Mouse (Mus musculus): ENCODE results near the gene Dnlz.
"Not testable (repeated sequence)": the region's sequence is repeated elsewhere in the genome, so short reads cannot be mapped to it uniquely, and the experiment has no call there.

Gene Dnlz

DNA sequence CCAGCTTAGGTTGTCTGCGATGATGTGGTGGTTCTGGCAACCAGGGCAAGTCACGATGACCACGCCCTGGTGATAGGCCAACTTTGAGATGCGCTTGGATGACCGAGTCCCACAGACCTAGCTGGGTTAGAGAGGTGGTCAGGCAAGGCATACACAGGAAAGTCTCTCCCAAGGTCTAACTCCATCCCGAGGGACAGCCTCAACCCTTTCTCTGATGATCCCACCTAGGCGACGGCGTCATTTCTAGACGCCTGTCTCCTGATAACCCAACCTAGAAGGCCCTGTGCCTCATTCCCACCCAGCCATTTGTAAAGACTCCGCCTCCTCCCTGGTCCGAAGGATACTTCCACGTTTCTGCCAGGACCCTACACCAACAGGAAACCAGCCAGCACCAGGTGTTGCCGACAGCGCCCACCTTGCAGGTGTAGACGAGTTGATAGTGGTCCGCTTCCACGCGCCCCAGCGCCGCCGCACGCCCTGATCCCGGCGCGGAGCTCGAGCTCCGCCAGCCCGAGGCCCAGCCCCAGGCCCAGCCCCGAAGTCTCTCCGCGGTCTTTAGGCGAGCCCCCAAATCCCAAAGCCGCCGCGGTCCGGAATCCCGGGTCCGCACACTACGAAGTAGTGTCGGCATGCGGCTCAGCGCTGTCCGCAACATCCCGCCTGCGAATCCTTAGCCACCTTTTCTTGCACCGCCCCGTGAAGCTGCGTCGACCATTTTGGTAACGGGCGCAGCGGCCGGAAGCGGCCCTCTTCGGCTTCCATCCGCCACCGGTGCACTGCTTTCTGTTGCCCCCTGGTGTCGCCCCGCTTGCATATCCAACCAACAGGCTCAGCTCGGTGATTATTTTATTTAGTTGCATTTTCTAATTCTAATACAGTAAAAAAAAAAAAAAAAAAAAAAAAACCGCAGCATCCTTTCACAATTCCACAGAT, at the start of gene Dnlz:
Gene Dnlz (minus strand): TSS at position 753 of the 933 bp plus-strand sequence.
- peak; percentile 92 for DNase-seq (ENCODE audit: low spot score)

DNA sequence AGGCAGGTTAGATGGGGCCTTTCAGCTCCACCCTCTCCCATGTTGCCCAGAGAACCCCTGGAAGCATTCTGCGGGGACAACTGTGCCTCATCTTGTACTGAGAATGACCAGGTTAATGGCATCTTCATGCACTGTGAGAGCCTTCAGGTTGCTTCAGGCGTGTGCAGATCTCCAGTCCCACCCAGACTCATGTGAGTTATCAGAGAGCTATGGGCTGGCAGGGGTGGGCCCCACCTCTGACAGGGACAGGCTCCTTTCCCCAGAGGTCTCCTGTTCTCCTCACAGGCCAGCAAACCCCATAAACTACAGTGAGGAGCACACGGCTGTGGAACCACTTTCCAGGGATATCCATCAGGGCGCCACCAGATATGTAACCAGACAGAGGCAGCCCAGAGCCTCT, 49.1 kb upstream of the Dnlz start:
- no peak for DNase-seq (ENCODE audit: low spot score)

DNA sequence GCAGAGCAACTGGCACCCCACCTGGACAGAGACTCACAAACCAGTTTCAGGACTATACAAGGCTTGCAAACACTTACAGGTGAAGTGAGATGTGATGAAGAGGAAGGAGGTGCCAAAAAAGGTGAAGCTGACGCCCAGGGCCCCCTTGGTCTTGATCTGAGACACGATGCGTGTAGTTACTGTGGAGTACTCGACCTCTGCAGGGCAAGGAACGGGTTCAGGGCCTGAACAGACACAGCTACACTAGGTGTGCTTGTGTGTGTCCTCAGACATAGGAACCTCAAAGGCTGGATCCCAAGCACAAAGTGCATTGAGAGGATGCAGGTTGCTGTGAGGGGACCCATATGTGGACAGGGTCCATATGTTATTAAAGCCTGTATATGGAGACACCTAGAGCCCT, 48.4 kb upstream of the Dnlz start:
- no peak for DNase-seq (ENCODE audit: low spot score)

DNA sequence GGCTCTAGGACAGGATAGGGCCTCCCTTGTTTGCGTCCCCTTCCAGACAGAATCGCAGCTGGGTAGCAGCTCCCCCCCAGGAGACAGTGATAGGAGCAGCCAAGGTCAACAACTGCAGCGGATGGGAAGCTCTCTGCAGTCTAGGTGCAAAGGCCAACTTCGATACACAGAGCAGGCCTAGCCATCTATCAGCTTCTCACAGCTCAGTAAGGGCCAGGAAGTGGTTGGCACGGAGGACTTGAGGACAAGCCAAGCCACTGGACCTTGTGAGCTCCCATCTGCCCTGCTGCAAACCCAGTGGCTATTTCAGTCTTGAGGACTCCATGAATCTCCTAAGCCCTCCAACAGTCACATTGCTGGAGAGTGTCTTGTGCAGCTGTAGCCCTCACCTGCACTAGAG, 47.7 kb upstream of the Dnlz start:
- no peak for DNase-seq (ENCODE audit: low spot score)

DNA sequence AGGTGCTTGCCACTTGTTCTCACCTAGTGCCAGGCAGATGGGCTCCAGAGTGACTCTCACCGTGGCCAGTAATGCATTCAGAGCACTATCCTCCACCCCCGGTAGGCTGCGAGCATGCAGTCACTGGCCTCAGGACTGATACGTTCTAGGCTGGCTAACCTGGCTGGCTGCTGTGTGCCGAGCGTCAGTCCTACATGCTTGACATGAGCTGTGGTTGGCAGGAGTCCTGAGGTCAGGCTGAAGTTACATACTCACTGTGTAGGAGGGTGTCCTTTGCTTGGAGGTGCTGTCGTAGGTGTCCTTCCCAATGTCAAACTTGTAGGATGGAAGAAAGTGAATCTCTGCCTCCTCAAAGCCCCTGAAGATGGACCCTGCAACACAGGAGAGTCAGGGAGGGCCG, 47.1 kb upstream of the Dnlz start:
- no peak for DNase-seq (ENCODE audit: low spot score)

DNA sequence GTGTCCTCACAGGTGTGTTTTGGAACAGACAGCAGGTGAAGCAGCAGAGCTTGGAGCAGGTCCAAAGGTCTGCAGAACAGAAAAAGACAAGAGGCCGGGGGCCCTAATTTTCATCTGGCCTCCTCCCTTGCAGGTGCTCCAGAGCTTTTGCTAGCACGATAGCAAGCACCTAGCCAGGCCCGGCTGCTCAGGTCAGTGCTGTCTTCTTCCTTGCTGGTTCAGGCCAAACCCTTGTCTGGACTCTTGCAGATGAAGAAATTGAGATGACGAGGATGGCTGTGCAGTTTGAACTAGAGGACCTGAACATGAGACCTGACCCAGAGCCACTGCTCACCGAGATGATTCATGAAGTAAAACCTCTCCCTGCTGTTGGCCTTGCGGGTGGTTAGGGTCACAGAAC, 39.7 kb upstream of the Dnlz start:
- no peak for DNase-seq (ENCODE audit: low spot score)

DNA sequence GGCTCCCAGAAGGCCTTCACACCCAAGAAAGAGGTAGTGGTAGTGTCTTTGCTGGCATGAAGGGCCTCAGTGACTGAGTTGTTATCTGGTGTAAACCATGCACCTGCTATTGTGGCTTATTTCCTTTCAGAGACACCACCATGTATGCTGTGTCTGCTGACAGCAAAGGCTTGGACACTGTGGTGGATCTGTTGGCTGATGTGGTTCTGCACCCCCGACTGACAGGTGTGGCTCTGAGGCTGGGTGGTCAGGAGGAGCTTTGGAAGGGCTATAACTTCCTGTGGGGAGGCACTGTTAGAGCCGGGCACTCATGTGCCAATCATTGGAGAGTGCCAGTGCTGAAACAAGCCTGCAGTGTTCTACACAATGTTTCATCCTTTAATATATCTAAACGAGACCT, 39.0 kb upstream of the Dnlz start:
- no peak for DNase-seq (ENCODE audit: low spot score)

DNA sequence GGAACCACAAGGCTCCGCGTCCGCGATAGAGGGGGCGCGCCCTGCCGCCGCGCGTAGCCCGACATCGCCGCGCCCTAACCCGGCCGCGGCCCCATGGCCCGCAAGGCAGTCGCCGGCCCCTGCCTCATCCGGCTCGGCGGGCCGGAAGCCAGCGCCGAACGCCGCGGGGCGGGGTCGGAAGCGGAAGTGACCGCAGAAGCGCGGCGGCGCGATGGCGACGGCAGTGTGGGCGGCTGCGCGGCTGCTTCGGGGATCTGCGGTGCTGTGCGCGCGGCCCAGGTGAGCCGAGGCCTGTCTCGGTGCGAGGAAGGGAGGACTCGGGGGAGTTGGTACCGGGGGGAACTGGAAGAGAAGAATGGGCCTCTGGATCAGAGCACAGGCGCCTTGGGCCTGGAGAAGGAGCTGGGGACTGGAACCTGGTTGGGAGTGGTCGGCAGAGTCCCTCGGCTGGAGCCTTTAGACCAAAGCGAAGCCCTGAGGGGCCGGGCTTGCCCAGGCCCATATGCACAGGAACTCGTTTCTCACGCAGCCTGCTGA, 37.3 kb upstream of the Dnlz start, which contains the start of the genes Entr1 and Pmpca:
Gene Entr1 (minus strand): TSS at position 163 of the 537 bp plus-strand sequence.
Gene Pmpca (plus strand): TSS at position 186 of the 537 bp plus-strand sequence.
- DNase-seq (ENCODE audit: low spot score) = peak; percentile 85

DNA sequence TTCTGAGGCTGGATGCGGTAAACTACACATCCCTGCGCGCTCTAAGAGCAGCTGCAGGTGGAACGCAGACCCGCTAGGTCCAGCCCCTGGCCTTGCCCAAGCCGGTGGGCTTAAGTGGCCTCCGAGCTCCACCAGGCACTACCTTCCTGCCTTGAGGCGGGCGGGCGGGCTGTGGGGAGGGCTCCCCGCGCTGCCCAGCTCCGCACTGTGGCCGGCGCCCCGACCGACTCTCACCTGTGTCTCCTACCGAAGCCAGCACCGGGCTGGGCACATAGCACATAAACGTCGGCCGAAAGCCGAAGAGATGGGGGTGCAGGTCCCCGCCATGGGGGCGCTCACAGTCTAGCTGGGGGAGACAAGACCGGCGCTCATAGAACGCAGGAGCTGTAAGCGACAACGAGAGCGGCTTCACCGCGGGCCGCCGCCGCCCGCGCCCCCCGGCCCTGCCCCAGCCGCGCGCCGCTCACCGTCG, 36.8 kb upstream of the Dnlz start:
- no peak for DNase-seq (ENCODE audit: low spot score)

DNA sequence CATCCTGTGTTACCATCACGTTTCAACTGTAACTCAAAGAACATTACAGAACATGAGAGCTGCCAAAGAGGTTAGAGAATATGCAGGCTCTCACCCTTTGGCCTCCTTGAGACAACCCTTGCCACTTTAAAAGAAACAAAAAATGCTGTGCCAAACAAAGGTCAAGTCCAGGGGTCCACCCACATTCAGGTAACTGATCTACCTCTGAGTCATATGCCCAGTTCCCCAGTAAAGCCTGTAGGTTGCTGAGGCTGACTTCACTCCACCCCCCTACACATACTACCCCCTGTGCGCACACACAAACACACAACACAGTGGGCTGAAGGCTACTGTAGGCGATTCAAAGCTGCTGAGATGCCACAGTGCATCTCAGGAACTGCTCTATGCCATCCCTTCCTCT, 35.8 kb upstream of the Dnlz start:
- DNase-seq (ENCODE audit: low spot score) = no peak

DNA sequence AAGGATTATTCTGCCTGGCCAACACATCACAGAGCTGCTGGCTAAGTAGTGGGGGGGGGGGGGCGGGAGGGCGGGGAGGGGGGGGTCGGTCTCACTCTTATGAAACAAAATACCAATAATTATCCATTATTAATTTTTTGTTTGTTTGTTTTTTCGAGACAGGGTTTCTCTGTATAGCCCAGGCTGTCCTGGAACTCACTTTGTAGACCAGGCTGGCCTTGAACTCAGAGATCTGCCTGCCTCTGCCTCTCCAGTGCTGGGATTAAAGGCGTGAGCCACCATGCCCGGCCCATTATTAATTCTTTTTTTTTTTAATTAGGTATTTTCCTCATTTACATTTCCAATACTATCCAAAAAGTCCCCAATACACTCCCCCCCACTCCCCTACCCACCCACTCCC, 29.0 kb upstream of the Dnlz start:
- DNase-seq (ENCODE audit: low spot score) = not testable (repeated sequence)

DNA sequence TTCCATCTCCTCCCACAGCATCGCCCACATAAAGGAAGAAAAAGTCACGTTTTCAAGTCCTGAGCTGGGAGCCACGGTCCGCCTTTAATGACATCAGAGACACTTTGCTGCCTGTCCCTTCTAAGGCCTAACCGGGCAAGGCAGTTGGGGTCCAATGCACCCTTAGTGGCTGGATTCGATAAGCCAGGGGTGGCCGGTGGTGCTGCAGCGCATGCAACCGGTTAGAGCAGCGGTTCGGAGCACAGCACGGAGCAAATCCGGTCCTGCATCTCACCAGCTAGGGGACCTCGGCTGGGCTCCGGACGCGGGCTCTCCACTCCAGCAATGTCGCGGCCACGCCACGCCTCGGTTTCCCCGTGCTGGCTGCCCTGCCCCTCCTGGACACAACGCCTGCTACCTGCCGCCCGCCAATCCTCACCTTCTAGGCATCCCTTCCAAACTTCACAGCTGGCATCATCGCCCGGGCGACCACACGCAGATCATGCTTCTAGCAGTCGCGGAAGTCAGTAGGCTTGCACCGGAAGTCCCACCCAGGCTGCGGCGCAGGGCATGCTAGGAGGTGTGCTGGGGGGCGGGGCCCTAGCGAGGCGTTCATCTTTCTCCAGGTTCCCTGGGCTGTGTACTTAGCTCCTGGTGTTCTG, 28.3 kb upstream of the Dnlz start, which contains the start of gene Snapc4:
Gene Snapc4 (minus strand): TSS at position 523 of the 641 bp plus-strand sequence.
- DNase-seq (ENCODE audit: low spot score) = peak; percentile 82

DNA sequence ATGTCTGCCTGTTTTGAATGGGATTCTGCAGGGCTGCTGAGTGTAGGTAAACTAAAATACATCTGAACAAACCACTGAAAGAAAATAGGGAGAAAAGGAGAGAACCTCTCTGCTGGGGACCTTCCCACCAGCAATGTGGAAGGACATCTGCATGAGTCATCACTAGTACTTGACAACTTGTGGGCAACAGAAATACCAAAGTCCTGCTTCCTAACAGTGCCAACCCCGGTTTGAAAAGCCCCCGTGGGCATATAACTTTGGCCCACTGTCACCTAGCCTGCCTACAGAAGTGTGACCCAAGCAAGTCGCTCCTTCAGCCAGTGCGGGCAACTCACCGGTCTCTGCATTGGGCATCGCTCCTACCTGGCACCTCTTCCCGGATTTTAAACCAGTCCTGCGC, 20.5 kb upstream of the Dnlz start:
- no peak for DNase-seq (ENCODE audit: low spot score)

DNA sequence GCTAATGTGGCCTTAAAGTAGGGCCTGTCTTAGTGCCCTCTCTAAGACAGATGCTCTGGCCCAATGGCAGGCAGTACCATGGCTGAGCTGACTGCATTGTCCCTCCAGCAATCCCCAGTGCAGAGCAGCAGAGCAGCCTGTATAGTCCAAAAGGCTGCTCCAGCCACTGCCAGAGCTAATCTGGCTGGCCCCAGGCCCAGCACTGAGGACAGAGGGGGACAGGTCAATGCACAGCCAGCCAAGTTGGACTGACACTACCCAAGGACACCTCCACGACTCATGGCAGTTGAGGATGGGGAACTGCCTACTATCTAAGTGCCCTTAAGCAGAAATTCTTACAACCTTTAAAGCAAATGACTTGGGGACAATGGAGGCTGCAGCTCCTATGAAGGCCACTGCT, 16.7 kb upstream of the Dnlz start:
- DNase-seq (ENCODE audit: low spot score) = no peak

DNA sequence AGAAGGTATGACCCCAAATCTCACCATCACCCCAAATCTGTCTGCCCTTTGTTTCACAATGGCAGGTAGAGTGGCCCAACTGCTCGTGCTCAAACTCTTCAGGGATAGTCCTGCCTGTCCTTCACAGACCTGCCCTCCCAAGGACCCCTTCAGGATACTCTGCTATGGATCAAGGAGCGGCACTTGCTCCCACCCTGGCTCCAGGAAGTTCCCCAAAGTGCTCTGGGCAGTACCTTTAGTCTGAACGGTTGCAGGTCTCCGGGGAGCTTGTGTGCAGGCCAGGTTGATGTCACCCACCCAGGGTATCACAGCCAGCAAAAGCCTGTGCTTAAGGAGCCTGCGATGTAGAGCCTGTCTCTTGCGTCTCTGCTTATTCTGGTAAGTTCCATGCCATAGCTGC, 16.0 kb upstream of the Dnlz start:
- DNase-seq (ENCODE audit: low spot score) = no peak

DNA sequence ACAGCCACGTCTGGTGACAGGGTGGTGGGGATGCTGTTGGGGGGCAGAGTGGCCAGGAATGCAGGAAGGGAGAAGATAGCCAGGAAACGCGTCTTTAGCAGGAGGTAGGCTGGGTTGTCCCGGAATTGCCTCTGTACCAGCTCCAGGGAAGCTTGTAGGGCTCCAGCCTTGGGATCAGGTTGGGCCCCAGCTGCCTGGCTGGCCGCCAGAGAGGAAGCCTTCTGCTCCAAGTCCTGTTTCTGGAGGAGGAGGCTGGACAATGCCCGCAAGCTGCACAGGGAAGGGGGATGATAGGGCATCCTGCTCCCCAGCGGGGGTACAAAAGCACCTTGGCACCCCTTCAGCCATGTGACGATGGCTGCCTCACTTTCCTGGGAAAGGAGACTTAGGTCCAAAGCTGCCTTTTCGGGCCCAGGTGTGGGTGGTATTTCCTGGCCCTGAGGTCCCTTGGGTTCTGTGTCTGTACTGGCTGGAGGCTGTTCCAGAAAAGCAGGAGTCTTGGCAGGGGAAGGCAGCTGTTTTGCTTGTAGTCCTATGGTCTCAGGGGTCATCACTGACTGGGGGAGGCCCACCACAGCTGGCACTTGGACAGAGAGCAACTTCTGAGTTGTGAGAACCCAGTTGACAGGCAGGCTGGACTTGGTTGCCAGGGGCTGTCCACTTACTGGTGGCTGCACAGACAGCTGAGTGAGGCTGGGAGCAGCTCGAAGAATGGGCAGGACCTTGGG, 13.0 kb upstream of the Dnlz start:
- peak; percentile 81 for DNase-seq (ENCODE audit: low spot score)

DNA sequence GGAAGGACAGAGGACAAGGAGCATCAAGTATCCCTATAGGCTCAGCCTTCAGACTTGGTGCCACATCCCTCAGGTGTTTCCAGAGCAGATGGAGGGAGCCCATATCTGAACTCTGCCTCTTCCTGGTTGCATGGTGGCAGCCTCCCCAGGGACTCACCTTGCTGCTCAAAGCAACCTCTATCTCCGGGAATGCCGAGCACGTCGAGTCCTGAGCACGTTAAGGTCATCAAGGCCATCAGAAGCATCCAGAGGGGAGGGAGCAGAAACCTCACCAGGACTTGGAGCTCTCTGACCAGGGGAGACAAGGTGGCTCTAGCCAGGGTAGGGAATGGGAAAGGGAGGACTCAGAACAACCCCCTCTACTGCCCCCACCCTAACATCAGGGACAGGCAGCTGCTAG, 11.6 kb upstream of the Dnlz start:
- no peak for DNase-seq (ENCODE audit: low spot score)

DNA sequence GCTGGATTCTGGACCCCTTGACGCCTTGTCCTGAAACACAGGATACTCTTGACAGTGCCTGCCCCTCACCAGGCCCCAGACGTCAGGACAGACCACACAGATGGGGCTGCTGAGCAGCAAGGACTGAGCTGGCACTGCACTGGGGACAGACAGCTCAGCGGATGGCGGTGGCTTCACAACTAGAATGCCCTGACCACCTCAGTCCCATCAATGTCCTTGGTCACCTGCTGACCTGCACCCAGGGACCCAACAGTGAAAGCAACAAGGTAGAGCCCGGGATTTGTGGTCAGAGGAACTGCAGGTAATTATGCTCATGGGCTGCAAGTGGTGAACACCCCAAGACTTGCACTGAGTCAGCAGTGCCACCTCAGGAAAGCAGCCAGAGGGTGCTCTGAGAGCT, 11.1 kb upstream of the Dnlz start:
- DNase-seq (ENCODE audit: low spot score) = no peak

DNA sequence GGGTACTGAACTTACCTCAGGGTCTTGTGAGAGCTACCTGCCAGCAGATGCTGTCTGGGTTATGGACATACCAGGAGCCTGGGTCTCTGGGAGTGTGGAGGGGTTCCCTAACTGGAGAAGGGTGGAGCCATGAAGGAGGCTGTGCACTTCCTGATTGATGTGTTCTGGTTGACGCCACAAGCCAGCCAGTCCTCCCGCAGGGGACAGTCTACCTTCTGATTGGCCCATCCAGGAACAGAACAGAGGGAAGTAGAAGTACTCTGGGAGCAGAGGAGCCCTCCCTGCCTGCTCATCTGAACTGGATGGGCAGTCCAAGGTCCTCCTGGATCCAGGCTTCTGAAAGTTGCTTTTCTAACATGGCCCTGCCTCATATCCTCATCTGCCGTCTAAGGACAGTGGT, 8.9 kb upstream of the Dnlz start, which contains the start of gene Card9:
Gene Card9 (minus strand): TSS at position 147 of the 400 bp plus-strand sequence.
- no peak for DNase-seq (ENCODE audit: low spot score)

DNA sequence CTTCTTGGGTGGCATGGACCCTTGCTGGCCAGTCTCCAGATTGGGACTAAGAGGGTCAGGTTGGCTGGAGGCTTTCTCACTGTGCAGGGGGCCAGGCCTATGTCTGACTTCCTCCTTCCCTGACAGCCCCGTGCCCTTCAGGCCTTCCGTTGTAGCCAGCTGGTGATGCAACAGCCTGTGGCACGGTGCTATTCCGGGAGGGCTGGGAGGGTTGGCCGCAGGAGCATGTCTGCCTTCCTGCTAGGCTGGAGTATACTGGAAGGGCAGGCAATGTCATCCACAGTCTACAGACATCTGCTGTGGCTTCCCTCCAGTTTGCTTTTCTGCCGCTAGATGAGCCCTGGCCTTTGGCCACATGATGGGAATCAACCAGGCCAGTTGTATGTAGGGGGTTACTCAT, 8.1 kb upstream of the Dnlz start:
- no peak for DNase-seq (ENCODE audit: low spot score)

DNA sequence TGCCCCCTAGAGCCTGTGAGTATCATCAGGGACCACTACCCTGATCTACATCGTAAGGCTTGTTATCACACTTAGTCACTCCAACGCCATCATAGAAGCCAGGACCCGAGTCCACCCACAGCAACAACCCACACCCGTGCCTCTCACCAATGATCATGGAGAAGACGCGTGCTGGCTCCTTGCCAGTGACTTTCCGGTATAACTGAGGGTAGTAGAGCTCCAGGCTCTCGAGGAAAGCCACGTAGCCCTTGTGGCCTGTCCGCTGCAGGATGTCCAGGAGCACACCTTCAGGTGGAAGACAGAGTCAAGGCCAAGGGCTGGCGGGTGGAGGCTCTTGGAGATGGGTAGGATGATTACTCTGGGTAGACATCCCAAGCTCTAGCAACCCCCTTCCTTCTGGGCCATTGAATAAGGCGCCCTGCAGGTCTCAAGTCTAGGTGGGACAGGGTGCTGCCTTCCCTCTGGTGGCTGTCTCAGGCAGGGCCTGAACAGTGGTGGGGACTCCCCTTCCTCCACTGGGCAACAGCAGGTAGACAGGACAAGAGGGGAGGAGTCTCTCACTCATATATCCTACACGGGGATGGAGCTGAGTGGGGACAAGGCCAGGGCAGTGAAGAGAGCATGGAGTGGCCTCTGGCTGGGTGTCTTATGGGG, 6.9 kb upstream of the Dnlz start:
- DNase-seq (ENCODE audit: low spot score) = no peak

DNA sequence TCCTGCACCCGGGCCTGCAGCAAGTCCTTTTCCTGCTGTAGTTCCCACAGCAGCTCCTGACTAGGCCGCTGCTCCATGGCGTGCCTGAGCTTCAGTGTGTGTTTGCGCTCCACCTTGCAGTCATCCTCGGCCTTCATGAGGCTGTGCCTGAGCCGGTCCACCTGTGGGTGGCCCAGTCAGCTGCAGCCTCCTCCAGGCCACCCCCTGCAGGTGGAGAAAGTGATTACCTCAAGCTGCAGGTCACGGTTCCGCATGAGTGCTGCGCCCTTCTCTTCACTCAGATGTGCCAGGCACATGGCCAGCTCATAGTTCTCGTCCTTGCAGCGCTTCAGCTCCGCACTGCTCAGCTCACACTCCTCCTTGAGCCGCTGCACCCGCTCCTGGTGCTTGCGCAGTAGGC, 5.6 kb upstream of the Dnlz start:
- peak; percentile 41 for DNase-seq (ENCODE audit: low spot score)
